Mouse (Mus musculus) bone marrow macrophage, adult 2 months (primary cell): ENCODE data around the gene Tlx3.

Experiments used
- CTCF ChIP-seq: IDR thresholded peaks from 2 replicates; pipeline ENCODE4 v1.5.1; 2012; ENCODE audit warnings: low read depth, mild to moderate bottlenecking, low read length, moderate library complexity
- POLR2A ChIP-seq: IDR thresholded peaks from 2 replicates; pipeline ENCODE4 v1.6.1; 2012; ENCODE audit warnings: mild to moderate bottlenecking, low read depth, low read length, borderline replicate concordance

- TF ChIP-seq CTCF (no peak), POLR2A (no peak)
These were observed 21.6 kb downstream of the Tlx3 start for GRCm38 (mm10) chr11:33181804-33182203.
